Mouse (Mus musculus) left cerebral cortex, adult 18-20 months (tissue): ENCODE measurements at regions not wholly inside any gene's neighbourhood (a gene's known extent, or its start where the extent isn't known, plus 50 kb on each side); places are given as distances from the start of the nearest gene placed in this dataset.
"Not testable (repeated sequence)": the region's sequence is repeated elsewhere in the genome, so short reads cannot be mapped to it uniquely, and the experiment has no call there.

ENCODE experiments used
- DNase-seq, 2 experiments: peaks; one replicate each; pipeline ENCODE4 v3.0.0; 2021 to 2022; ENCODE audit warnings: low spot score in 2 of 2, mixed read lengths in 1 of 2

DNA sequence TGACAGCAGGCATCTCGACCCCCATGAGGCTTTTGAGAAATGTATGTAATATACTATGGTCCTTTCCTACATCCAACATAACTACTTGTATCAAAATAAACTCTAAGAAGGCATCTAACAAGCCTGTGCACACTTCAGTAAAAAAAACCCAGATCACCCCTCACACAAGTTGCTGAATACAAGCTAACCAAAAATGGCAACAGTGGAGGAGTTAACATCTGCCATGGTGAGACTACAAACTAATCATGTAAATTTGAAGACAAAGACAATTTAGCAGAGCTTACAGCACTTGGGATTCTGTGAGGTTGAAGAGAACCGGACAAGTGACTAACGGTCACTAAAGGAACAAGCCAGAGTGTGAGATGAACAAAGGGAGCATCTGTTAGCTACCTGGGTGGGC is 380.6 kb upstream of the Ngly1 start:
- DNase-seq = peak in 1 of 2 experiments; percentile 2

DNA sequence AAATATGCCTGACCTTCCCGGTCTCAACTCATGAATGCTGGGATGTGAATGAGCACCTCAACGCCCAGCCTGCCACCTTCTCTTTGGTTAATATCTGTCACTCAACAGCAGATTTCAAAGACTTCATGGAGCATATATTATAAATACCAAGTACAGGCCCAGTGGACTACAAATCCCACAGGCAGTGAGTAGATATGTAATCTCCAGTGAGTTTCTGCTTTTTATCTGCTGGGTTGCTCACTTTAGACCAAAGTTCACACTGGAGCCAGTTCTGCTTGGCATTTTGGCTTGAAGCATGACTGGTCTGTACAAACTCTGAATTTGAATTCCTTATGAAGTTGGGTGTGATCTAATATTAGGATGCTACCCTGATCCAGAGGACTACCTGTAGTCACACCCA is 377.1 kb upstream of the Ngly1 start:
- DNase-seq = no peak

DNA sequence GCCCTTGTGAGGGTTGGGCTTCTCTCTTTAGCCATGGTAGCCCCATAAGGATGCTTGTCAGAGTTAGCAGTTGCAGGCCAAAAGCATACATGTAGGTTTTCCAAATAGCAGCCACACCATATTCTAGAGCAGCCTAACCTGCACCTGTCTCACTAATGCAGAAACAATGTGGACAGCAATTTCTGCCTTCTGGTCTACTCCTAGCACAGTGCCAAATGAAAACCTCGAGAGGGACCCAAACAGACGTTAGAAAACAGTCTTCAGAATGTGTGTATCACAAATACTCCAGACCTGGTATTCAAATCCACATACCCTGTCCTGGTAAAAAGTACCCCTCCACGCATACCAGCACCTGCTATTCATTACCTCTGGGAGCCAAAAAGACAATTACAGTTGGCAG is 368.9 kb upstream of the Ngly1 start:
- no peak for DNase-seq

DNA sequence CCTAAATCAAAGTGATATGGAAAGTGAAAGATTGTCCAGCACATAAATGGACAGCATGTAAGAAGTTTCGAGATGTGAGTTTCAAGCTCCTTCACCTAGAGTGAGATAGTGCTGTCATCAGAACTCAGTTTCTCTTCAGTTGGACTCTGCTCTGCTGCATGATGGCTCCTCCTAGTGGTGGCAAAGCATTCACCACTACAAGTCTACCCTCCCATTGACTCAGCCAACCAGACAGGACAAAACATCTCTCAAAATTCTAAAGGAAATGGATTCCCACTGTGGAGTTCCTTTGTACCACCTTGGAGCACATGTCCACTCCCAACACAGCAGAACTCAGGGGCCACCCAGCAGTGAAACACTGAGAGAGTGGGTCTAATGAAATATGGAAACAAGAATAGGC is 367.8 kb upstream of the Ngly1 start:
- DNase-seq = peak; percentile 53 to 58

DNA sequence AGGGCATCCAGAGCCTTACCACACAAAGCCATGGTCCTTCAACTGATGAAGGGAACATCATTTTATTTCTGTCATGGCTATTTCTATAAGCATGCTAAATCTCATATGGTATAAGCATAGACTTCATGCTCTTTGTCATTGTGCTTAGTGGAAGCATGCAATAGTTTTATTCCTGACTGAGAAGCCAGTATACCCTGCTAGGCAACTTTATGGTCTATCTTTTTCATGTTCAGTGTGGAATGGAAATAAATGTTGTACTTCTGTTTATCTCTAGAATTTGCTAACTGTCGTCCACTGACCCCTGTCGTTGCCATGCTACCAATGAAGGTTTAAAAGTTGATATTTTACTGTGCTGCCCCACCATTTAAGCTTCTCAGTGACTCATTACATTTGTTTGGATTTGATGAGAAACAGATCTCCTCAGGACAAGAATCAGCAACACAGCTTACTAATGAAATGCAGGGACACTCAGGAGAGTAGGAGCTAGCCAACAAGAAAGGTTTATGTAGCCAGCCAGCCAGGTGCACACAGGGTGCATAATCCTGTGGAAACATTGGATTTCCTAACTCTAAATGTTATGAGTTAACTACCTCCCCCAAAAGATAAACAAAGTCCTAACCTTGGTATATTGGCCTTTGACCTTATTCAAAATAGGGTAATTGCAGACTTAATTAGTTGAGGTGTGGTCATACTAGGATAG is 364.3 kb upstream of the Ngly1 start:
- no peak for DNase-seq

DNA sequence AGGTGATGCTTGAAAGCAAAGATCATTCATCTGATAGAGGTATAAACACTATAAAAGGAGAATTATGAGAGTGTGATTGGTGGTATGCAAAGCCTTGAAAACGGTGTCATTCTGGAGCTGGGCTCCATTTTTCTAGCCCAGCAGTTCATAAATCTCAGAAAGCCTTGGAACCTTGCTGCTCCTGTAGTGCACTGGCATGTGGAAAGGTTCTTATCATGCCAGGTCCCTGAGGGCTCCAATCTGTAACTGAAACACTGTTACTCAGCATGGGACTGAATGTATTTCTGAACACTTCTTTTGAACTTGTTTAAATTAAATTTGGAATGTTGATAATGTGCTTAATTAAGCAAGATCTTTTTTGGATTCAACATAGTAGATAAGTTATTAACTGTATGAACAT is 352.0 kb upstream of the Ngly1 start:
- no peak for DNase-seq

DNA sequence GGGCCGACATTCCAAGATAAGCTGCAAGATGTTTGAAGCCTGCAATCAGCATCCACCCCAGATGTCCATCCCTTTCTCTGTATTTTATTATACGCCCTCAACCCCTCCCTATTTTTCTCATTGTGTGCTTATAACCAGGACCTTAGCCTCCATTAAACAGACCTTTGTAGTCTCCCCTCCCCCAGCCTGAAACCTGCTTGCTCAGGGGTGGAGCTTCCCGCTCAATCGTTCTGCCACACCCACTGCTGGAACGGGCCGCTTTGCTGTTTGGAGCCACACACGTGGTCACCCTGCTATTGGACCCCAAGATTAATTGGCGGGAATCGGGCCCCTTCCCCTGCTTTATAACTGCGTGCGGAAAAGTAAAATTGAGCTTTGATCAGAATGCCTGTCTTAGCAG is 342.7 kb upstream of the Ngly1 start:
- not testable (repeated sequence) for DNase-seq

DNA sequence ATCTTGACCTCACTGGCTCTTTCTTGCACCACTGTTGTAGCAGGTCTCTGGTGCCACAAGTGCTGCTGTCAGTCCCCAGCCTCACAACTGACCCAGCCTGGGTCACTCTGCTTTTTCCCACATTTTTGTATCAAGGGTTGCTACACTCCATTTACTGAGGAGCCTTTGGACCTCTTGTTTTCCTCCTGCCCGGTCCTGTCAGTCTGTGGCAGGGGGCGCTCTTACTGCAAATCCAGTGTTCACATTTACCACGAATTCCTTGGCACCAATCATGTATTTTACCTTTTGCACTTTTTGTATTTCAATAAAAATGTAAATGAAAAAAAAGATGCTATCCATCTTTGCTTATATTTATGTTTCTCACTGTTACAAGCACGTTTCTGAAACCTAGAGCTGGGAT is 335.9 kb upstream of the Ngly1 start:
- DNase-seq = not testable (repeated sequence)

DNA sequence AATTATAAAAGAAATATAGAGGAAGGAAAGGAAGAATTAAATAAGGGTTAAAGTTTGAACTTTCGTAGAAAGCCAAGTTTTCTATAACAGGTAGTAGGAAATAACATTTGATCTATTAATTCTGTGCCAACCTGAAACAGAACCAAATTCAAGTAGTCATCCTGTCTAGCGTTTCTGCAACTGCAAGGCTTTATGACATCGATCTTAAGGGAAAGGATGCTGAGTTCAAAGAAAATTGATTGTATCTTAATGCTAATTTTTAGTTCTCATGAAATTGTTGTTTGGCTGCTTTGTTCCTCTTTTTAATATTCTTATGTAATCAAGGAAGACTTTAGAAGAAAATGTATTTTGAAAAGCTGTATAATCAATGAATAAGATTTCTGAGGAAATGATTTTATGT is 334.9 kb upstream of the Ngly1 start:
- no peak for DNase-seq

DNA sequence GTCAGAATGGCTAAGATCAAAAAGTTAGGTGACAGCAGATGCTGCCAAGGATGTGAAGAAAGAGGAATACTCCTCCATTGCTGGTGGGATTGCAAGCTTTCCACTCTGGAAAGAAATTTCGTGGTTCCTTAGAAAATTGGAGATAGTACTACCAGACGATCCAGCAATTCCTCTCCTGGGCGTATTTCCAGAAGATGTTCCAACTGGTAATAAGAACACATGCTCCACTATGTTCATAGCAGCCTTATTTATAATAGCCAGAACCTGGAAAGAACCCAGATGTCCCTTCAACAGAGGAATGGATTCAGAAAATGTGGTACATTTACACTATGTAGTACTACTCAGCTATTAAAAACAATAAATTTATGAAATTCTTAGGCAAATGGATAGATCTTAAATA is 324.4 kb upstream of the Ngly1 start:
- peak in 1 of 2 experiments; percentile 1 for DNase-seq

DNA sequence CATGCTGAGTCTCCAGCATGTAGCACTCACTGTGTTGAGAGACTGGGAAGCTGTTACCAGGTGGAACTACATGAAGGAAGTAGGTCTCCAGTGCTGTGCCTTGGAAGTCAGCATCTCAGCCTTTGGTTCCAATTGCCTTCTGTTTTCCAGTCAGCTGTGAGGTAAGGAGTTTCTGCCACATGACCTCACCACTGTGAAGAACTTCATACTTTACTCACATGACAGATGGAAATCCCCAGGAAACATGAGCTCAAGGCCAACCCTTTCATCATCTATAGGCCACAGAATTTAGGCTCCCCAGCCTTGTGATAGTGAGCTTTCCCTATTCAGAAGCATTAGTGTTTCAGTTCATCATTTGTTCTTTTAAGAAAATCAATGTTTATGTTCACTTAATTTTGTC is 314.4 kb upstream of the Ngly1 start:
- DNase-seq = no peak

DNA sequence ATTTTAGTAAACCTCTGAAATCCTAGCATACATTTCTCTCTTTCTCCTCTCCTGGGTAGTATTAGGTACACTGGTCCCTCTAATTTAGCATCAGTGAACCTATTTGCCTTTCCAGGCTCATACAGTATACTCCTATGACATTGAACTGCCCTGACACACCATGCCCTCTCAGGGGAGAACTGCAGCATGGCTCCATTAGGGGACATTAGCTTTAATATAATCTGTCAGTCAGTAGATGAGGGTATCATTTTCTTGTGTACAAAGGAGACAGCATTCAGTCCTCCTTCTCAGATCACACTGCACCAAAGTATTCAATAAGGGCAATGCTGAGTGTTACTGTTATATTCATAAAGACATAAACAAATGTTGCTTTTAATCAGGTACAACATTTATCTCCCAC is 278.8 kb upstream of the Ngly1 start:
- DNase-seq = no peak

DNA sequence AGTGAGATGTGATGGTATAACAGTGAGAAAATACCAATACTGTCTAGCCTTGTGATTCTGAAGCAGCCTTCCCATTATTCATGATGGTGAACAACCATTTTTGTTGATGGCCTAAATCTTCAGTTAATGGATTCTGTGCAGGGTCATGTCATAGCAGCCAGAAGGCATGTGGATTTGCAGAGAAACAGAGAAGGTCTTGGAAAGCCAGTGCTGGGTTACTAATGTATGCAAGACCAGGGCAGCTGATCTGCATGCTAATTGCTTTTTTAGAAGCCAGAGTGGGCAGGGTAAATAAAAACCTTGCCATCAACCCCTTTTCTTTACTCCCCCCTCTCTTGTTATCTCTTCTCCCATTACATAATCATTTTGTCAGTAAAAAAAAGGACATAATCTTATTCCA is 278.3 kb upstream of the Ngly1 start:
- DNase-seq = no peak

DNA sequence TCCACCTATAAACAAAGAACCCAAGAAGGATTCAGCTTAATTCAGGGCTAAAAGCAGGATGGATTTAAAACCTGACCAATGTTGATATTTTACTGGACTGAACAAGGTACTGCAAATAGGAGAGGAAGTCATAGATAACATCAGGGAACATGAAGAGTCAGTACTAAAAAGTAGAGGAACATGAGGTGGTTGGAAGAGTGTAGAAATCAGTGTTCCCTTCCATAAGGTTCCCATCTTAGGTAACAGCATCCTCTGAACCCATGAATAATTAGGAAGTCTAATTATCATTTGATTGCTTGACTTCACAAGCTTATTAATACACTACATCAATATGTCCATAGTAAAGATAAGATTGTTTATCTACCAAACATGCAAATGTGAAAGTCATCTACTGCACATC is 277.8 kb upstream of the Ngly1 start:
- no peak for DNase-seq

DNA sequence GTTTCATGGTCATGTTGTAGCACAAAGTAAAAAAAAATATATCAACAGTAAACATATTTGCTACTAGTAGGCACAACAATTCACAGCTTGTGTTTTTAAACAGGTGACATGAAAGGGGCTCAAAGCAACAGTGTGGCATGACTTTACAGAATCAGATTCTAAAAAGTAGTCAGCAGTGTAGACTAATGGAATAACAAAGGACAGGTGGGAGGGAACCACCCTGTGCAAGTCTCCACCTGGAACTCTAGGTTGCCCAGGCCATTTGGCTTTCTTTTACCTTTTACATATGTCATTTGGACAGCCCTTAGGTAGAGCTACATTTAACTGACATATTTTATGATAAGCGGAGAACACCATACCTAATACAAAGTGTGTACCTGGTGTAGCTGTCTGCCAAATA is 271.7 kb upstream of the Ngly1 start:
- no peak for DNase-seq

DNA sequence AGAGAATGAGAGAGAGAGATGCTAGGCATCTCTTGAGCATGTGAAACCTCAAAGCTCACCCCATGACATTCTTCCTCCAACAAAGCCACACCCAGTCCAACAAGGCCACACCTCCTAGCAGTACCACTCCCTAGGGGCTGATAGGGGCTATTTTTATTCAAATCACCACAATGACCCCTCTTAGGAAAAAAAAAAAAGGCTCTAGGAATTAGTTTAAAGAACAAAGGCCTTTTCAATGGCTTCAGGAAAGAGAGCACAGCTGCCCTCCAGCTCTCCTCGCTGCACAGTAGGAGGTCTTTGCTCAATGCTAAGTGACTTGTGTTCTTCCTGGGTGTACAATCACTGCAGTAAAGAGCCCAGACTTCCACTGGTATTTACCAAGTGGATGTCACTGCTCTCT is 270.8 kb upstream of the Ngly1 start:
- no peak for DNase-seq

DNA sequence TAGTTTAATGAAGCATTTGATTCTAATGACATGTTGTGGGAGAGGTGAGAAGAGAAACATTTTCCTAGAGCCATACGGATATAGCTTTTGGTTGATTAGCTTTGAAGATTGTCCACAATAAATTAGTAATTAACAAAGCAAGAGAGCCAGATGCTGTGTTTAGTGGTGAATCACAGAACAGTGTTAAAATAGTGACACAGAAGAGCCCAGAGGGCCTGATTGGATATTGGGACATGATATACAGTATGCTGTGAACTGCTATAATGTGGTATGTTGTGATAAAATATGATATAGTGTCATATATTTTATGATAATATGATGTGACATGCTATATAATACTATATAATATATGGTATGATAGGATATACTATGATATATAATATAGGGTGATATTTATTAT is 243.7 kb upstream of the Ngly1 start:
- no peak for DNase-seq

DNA sequence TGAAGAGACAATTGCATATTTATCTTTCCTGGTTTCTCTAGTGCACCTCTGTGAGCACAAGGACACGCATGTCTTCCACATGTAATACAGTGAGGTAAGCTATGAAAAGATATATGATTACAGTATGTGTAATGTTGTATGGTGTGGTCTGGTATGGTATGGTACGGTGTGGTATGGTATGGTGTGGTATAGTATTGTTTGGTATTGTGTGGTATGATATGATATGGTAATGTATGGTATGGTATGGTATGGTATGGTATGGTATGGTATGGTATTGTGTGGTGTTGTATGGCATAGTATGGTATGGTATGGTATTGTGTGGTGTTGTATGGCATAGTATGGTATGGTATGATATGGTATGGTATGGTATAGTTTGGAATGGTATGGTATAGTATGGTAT is 242.1 kb upstream of the Ngly1 start:
- DNase-seq = no peak

DNA sequence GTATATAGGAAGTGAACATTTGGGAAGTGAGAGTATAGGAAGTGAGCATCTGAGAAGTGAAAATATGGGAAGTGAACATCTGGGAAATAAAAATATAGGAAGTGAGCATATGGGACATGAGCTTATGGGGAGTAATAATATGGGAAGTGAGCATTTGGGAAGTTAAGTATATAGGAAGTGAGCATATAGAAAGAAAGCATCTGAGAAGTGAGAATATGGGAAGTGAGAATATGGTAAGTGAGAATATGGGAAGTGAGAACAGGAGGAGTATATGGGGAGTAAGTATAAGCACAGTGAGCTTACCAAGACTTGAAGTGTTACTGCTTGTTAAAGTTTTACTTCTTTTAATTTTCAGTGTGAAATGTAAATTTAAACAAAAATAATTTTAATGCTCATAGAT is 239.3 kb upstream of the Ngly1 start:
- no peak for DNase-seq

DNA sequence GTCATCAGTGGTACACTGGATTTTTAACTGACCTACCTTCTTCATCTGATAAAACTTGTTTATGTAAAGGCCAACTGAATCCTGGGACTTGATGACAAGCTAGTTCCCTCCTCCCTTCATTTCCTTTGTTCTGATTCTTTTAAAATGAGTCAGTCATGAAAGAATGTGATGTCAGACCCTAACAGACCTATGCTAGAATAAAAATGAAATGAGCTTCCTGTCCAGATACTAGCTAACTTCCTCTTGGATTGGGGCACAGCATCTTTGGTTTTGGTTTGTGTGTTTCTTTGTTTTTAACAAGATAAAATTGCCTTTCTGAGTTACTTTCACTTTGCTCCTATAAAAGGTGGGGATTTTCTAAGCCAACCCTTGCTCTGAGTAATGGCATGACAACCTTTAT is 225.2 kb upstream of the Ngly1 start:
- no peak for DNase-seq

DNA sequence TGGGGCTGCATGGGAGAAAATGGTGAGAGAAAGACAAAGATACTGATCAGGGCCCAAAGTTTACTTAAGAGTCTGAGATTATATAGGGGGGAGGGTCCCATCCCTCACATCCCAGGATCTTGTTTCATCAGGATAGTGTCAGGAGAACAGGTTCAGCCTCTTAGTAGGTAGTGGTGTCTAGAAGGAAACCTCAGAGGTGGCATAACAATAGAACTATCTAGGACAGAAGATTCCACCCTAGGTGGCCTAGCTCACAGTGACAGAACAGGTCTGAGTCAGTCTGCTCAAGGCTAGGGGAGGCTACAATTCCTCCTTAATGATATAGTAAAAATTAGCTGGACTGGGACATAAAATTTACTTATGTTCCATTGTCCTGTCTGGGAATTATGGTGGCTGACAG is 211.3 kb upstream of the Ngly1 start:
- no peak for DNase-seq

DNA sequence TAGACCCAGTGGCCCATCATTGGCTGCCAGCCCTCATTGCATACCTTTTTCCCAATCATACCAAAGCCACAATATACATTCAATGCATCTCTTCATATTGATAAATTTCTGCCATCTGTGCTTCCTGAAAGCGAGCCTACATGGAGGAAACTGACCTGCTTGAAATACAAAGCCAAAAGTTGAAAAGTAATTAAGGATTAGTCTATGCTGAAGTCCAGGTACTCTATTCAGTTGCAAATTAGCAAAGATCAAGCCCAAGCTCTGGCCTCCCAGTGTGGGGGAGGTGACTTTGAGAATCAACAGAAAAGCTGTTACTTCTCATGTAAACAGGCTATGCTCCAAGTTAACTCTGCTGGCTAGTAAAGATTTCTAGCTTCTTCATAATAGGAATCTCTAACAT is 210.7 kb upstream of the Ngly1 start:
- no peak for DNase-seq

DNA sequence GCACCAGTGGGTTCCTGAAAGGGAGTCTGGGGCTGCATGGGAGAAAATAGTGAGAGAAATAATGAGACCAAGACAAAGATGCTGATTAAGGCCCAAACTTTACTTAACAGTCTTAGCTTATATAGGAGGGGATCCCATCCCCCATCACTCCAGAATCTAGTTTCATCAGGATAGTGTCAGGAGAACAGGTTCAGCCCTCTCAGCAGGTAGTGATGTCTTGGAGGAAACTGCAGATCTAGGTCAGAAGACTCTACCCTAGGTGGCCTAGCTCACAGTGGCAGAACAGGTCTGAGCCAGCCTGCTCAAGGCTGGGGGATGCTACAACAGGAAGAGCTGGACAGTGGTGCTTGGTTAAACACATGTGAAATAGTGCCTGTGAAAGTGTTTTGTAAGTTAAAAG is 204.6 kb upstream of the Ngly1 start:
- no peak for DNase-seq

DNA sequence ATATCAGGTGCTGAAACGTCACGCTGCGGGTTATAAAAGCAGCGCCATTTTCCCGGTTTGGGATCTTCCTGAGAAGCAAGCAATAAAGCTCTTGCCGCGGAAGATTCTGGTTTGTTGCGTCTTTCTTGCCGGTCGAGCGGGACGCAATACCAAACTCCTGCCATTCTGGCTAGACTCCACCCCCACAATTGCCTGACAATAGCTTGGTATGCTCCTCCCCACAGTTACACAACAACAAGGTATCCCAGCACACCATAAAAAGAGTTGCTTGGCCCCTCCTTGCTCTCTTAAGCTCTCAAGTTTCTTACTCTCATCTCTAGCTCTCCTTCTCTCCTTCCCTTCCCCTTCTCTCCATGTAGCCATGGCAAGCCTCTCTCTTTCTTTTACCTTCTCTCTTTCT is 176.5 kb upstream of the Ngly1 start:
- DNase-seq = not testable (repeated sequence)
